Mouse (Mus musculus): ENCODE measurements at regions not wholly inside any gene's neighbourhood (a gene's known extent, or its start where the extent isn't known, plus 50 kb on each side); places are given as distances from the start of the nearest gene placed in this dataset.

DNA sequence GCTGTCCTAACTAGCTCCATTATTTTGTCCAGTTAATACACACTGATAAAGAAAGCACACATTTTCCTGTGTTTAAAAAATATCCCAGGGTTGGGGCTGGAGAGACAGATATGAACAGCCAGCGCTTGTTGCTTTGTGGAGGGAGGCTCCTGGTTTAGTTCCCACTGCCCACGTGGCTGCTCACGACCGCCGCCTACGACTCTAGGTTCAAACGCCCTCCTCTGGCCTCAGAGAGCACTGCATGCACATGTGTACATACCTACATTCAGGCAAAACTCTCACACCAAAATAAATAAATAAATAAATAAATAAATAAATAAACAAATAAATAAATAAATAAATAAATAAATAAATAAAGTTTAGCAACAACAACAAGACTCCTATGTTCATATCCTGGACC lies 104.8 kb downstream of the Gm525 start:
- no peak for TF ChIP-seq CTCF (IDR thresholded peaks at IDR 0.05; ENCODE audit: low read depth)
- no peak for TF ChIP-seq EP300 (IDR thresholded peaks at IDR 0.05; ENCODE audit: low read depth)

Data from liver, embryonic 14.5 days (tissue).